Mouse (Mus musculus) adrenal gland, adult (tissue): ENCODE measurements at regions not wholly inside any gene's neighbourhood (a gene's known extent, or its start where the extent isn't known, plus 50 kb on each side); places are given as distances from the start of the nearest gene placed in this dataset.
A peak's percentile ranks its signal among the peaks of the same experiment; 100 is the strongest.
"Not testable (repeated sequence)": the region's sequence is repeated elsewhere in the genome, so short reads cannot be mapped to it uniquely, and the experiment has no call there.

Experiments used
- DNase-seq, 2 experiments: peaks; one replicate each; pipeline ENCODE4 v3.0.0; 2022 to 2023; ENCODE audit warnings: low spot score in 1 of 2; ENCODE audit not compliant: inconsistent age in 2 of 2

DNA sequence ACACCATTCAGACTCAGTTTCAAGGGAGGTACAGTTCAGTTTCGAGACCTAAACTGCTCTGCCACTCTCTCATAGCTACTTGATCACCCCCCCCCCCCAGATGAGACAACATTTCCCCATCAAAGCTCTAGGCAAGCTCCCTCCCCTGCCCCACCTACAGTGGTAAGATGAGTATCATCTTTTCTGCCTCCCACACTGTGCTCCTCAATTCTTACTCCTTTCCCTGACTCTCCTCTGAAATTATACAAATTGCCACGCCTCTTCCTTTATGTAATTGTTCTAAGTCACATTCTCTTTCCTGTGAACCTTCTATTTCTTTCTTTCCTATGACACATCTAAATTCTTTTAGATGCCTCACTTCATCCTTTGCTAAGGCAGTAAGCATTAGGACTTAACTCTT lies 321.6 kb downstream of the Htr1b start:
- no peak for DNase-seq

GRCm38 (mm10) chr9:81308532-81309191 lies 325.0 kb downstream of the Htr1b start:
- DNase-seq: no peak

- DNase-seq: no peak
Measured at GRCm38 (mm10) chr9:81305437-81306046, 328.1 kb downstream of the Htr1b start.

DNA sequence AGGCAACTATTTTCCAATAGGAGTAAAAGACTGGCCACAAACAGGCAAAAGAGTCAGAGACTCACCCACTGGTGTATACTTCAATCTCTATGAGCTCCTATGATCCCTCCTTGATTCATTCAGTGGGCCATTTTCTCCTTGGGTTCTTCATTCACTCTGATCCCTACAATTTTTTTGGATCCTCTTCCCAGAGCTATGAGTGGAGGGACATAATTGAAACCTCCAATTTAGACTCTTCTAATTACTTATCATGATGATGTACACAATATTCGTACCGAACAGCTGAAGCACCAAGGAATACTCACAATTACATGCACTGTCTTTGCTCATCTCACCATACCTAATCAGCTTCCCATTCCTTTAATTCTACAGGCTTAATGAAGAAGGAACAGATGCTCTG lies 357.9 kb downstream of the Htr1b start:
- DNase-seq: no peak

DNA sequence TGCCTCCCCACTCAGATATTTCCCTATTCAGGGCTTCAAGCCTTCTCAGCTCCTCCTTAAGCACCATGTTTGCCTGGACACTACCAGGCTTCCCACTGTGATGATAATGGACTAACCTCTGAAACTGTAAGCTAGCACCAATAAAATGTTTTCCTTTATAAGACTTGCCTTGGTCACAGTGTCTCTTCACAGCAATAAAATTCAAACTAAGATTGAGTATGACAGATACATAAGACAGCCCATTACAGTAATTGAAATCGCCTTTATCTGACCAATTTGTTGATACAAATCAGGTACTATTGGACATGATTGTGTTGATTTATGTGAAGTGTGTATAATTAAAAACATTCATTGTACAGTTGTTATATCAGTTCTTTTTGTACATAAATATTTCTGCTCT lies 358.3 kb downstream of the Htr1b start:
- no peak for DNase-seq

DNA sequence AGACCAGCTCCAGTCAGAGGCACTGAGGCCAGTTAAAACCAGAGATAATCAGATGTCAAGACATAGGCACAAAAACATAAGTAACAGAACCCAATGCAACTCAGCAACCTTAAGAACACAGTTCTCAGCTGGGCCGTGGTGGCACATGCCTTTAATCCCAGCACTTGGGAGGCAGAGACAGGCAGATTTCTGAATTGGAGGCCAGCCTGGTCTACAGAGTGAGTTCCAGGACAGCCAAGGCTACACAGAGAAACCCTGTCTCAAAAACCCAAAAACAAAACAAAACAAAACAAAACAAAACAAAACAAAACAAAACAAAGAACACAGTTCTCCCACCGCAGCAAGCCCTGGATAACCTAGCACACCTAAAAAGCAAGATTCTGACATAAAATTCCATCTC lies 408.7 kb downstream of the Htr1b start:
- not testable (repeated sequence) for DNase-seq

- DNase-seq: peak in 1 of 2 experiments; percentile 25
Measured at GRCm38 (mm10) chr9:81217938-81218337, 415.7 kb downstream of the Htr1b start.

DNA sequence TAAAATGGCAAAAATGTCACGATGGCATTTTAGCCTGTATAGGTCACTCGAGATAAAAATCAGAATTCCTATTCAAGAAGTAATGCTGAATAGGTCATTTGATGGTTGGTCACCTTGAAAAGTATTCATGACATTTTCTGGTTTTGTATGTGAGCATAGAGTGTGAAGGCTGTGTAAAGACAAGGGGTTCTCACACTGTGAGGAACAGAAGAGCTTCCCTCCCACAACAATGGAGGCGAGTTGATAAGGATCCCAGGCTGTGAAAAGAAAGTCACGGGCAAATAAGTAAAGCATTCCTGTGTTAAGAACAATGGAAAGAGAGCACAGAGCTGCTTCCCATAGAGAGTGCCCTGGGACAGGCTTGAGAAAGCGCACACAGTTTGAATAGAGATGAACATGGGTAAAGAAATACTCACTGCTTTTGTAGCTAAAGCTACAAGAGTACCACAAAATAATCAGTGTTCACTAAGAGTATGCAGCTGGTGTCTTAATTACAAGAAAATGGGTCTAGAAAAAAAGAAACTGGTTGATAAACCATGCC lies 418.0 kb downstream of the Htr1b start:
- peak in 1 of 2 experiments; percentile 45 for DNase-seq

- no peak for DNase-seq
Measured at GRCm38 (mm10) chr9:81214692-81215091, 418.9 kb downstream of the Htr1b start.

DNA sequence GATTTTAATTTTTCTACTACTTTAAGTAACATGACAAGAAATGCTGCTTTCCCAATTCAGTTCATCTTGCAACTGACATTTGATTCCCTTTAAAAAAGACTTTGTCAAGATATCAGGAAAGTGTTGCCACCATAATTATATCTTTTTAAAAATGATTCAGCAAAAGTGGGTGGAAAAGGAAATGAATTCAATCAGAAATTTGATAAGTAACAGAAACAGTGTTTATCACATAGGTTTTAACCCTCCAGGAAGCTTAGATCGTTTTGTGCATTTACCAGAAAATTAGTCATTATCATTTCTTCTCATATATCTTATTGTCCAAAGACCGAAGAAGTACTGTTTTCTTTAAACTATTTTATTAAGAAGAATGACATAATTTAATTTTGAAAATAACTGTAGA lies 441.0 kb downstream of the Htr1b start:
- no peak for DNase-seq
